Mouse (Mus musculus): Measurements from ENCODE around the gene Hils1. TPM values are rescaled to one million over a fixed set of nuclear protein-coding genes. Genes with fewer than 3 reads are reported as not detected.
A peak's percentile ranks its signal among the peaks of the same experiment; 100 is the strongest.

The Hils1 gene
- polyA plus RNA-seq, 1 experiment from 2014 or later: not detected

DNA sequence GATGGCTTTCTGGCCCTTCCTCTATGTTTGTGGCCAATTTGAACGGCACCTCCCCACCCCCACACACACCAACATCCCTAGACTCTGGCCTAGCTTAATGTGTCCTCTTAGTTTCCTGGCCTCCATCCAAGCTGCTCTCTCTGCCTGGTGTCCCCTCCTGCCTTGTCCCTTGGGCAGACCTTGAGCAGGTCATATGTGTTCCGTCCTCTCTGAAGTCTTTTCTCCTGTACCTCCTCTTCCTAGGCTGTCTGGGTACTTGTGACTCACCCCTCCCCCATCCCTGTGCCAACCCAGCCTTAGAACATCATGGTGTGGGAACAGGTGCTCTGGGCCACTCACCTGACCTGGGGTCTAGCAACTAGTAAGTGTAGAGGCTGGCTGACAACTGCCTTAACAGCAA, 7.6 kb downstream of the Hils1 start:
- peaks cover 12% of the 10 kb centered on the region for H3K4me1 ChIP-seq (replicated peaks; ENCODE audit: control insufficient read depth, insufficient read depth, low read length)
- no peak overlapping the region for H3K27ac ChIP-seq (ENCODE audit: low read depth, low read length)
- 78% methylated on average over 2 of the region's 2 CpGs for WGBS
- no peaks in the 10 kb centered on the region for H3K36me3 ChIP-seq (ENCODE audit: control insufficient read depth, insufficient read depth, low read length)
- H3K27me3 ChIP-seq (replicated peaks; ENCODE audit: control insufficient read depth, insufficient read depth, low read length): peaks cover 2% of the 10 kb centered on the region; the same call in 1 of the 2 replicates
- H3K9ac ChIP-seq (ENCODE audit: low read depth, low read length): no peak overlapping the region
- DNase-seq (ENCODE audit: low spot score) (no peak), ATAC-seq (replicated peaks; ENCODE audit: low FRiP score) (no peak)
- H3K4me3 ChIP-seq (ENCODE audit: low read depth, low read length): no peak overlapping the region
- no peaks in the 10 kb centered on the region for H3K9me3 ChIP-seq (ENCODE audit: control insufficient read depth, low read length)
- H3K4me2 ChIP-seq: no peak overlapping the region

DNA sequence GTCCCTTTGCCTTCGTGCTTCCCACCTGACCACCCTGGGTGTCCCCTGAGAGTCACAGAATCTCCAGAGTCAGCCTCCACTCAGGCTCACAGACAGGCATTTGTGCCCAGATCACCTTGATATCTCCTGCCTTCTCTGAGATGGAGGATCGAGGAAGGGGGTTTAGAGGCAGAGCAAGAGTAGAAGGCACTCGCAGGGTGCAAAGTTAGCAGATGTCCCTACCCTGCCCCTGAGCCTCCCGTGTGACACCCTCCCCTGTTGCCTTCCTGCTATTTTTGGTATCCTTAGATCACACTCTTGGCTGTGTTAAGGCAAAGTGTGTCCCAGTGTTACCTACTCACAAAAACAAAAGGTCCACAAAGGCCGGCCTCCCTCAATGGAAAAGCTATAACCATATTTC, 8.8 kb downstream of the Hils1 start, which contains the start of gene Sgca:
Sgca (minus strand) TSS at position 129 of the 400 bp plus-strand sequence.
- H3K4me1 ChIP-seq (replicated peaks; ENCODE audit: control insufficient read depth, insufficient read depth, low read length): peaks cover 12% of the 10 kb centered on the region
- DNase-seq (ENCODE audit: low spot score) (no peak), ATAC-seq (replicated peaks; ENCODE audit: low FRiP score) (no peak)
- no peak within 1 kb of the TSS for H3K4me2 ChIP-seq
- no peaks in the 10 kb centered on the region for H3K36me3 ChIP-seq (ENCODE audit: control insufficient read depth, insufficient read depth, low read length)
- no peak within 1 kb of the TSS for H3K9ac ChIP-seq (ENCODE audit: low read depth, low read length)
- no peaks in the 10 kb centered on the region for H3K9me3 ChIP-seq (ENCODE audit: control insufficient read depth, low read length)
- H3K27ac ChIP-seq (ENCODE audit: low read depth, low read length): no peak within 1 kb of the TSS
- no peak within 1 kb of the TSS for H3K4me3 ChIP-seq (ENCODE audit: low read depth, low read length)
- 70% methylated on average over 5 of the region's 5 CpGs for WGBS
- H3K27me3 ChIP-seq (replicated peaks; ENCODE audit: control insufficient read depth, insufficient read depth, low read length): peaks cover 2% of the 10 kb centered on the region; the same call in 1 of the 2 replicates

DNA sequence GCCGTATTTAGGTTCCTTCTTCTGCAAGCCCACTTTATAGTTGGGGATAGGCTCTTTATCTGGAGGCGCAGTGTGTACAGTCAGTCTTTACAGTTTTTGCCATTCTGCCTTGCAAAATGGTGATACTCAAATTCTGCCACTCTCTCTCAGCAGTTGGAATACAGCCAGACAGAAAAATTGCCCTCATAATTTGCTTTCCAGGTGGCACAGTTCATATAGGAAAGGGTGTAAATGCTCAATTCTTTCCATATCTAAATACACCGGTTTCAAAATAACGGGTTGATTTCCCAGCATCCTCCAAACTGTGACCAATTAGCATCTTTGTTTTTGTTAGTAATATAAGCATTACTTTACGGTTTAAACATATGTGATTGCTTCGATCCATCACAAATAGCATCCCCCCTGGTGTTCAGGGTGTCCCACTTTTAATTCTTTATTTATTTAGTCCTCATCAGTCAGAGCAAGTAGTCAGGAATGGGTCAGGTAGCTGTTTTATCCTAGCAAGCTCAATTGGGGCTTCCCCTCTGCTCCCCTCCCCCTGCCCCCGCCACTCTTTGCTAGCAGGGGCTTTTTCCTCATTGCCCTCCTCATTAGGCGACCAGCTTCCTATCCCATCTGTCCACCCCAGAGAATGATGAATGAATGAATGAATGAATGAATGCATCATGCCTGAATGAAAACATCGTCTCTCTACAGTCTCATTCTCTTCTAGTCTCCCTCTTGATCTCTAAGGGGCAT, 11.0 kb downstream of the Hils1 start:
- DNase-seq (ENCODE audit: low spot score): no peak
- H3K9me3 ChIP-seq (ENCODE audit: control insufficient read depth, low read length): no peaks in the 10 kb centered on the region
- H3K4me3 ChIP-seq (ENCODE audit: low read depth, low read length): peak overlapping the region; percentile 31; the same call in 1 of the 2 replicates
- peak overlapping the region; percentile 66 for H3K4me2 ChIP-seq
- H3K27me3 ChIP-seq (replicated peaks; ENCODE audit: control insufficient read depth, insufficient read depth, low read length): no peaks in the 10 kb centered on the region
- WGBS: 49% methylated on average over 9 of the region's 9 CpGs
- no peaks in the 10 kb centered on the region for H3K36me3 ChIP-seq (ENCODE audit: control insufficient read depth, insufficient read depth, low read length)
- H3K27ac ChIP-seq (ENCODE audit: low read depth, low read length): 0 out of 2 replicates have a peak overlapping the region, but pooled peaks have one; percentile 13
- H3K4me1 ChIP-seq (replicated peaks; ENCODE audit: control insufficient read depth, insufficient read depth, low read length): peaks cover 12% of the 10 kb centered on the region
- no peak for ATAC-seq (replicated peaks; ENCODE audit: low FRiP score)
- H3K9ac ChIP-seq (ENCODE audit: low read depth, low read length): no peak overlapping the region

DNA sequence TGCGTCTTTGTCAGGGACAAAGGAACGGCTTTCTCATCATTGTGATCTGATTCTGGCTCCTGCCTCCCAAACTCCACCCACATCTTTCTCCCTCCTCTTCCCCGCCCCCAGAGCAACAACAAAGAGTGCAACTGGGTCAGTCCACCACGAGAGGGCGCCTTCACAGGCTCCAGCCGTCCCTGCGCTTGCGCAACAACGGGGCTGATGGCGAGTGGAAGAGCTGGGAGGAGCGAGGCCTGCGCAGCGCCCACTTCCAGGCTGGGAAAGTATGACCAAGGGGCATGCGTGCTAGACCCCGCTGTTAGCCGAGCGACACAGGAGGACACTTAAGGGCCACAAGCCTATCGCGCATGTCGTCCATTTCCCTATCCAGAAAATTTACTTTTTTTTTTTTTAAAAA, 11.6 kb downstream of the Hils1 start:
- Histone ChIP-seq H3K27me3 (replicated peaks; ENCODE audit: control insufficient read depth, insufficient read depth, low read length) (no peaks in the 10 kb centered on the region), H3K9me3 (ENCODE audit: control insufficient read depth, low read length) (no peaks in the 10 kb centered on the region), H3K9ac (ENCODE audit: low read depth, low read length) (peak overlapping the region; percentile 12), H3K27ac (ENCODE audit: low read depth, low read length) (peak overlapping the region; percentile 73; the same call in 1 of the 2 replicates), H3K36me3 (ENCODE audit: control insufficient read depth, insufficient read depth, low read length) (no peaks in the 10 kb centered on the region), H3K4me2 (peak overlapping the region; percentile 66), H3K4me3 (ENCODE audit: low read depth, low read length) (peak overlapping the region; percentile 31; the same call in 1 of the 2 replicates), H3K4me1 (replicated peaks; ENCODE audit: control insufficient read depth, insufficient read depth, low read length) (peaks cover 12% of the 10 kb centered on the region)
- ATAC-seq (replicated peaks; ENCODE audit: low FRiP score): peak; percentile 88
- DNase-seq (ENCODE audit: low spot score): peak; percentile 93
- under 1% methylated on average over 20 of the region's 20 CpGs for WGBS

DNA sequence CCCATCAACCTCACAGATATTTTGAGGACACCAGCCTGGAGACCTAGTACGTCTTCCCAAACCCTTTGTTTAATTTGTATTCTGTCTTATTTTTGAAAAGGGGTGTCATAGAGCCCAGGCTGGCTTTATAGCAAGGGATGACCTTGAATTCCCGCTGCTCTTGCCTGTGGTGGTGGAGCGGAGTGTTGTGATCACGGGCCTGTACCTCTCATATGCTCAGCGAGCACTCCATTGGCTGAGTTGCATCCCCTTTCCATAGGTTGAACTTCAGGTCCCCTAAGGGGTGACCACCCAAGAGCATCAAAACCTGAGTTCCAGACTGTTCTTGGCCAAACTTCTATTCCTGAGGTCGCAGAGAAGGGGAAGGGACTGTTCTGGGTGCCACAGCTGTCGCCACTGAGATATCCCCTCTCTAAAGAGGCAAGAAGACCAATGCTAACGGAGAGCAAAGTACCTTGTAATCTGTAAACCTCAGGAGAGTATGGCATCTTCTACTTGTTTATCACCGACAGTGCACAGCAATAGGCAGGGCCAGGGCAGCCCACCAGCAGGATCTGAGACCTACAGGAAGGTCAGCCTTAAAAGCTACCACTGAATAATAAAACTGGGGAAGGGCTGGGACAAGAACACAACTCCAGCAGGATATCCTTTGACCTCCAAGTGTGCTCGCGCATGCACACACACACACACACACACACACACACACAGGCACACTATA, 12.2 kb downstream of the Hils1 start:
- Histone ChIP-seq H3K9ac (ENCODE audit: low read depth, low read length) (peak overlapping the region; percentile 12), H3K4me1 (replicated peaks; ENCODE audit: control insufficient read depth, insufficient read depth, low read length) (peaks cover 15% of the 10 kb centered on the region), H3K36me3 (ENCODE audit: control insufficient read depth, insufficient read depth, low read length) (no peaks in the 10 kb centered on the region), H3K27ac (ENCODE audit: low read depth, low read length) (peak overlapping the region; percentile 73), H3K9me3 (ENCODE audit: control insufficient read depth, low read length) (no peaks in the 10 kb centered on the region), H3K4me3 (ENCODE audit: low read depth, low read length) (peak overlapping the region; percentile 31; the same call in 1 of the 2 replicates), H3K27me3 (replicated peaks; ENCODE audit: control insufficient read depth, insufficient read depth, low read length) (no peaks in the 10 kb centered on the region), H3K4me2 (peak overlapping the region; percentile 66)
- DNase-seq (ENCODE audit: low spot score) (no peak), ATAC-seq (replicated peaks; ENCODE audit: low FRiP score) (peak; percentile 80)
- 65% methylated on average over 11 of the region's 11 CpGs for WGBS

DNA sequence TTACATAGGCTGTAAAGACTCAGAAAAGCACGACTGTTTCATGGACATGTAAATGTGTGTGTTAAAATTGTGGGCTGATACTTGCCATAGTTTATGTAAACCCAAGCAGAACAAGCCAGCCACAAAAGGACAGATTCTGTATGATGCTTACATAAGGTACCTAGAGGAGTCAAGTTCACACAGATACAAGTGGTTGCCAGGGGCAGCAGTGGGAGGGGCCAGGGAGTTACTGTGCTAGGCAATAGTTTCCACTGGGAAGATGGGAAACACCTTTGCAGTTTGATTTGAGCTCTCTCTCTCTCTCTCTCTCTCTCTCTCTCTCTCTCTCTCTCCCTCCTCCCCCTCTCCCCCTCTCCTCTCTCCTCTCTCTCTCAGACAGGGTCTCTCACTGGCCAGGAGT, 17.7 kb downstream of the Hils1 start:
- WGBS: 50% methylated on average over 1 of the region's 1 CpGs
- Histone ChIP-seq H3K27me3 (replicated peaks; ENCODE audit: control insufficient read depth, insufficient read depth, low read length) (no peaks in the 10 kb centered on the region), H3K4me2 (no peak overlapping the region), H3K9me3 (ENCODE audit: control insufficient read depth, low read length) (no peaks in the 10 kb centered on the region), H3K4me1 (replicated peaks; ENCODE audit: control insufficient read depth, insufficient read depth, low read length) (peaks cover 39% of the 10 kb centered on the region), H3K4me3 (ENCODE audit: low read depth, low read length) (no peak overlapping the region), H3K36me3 (ENCODE audit: control insufficient read depth, insufficient read depth, low read length) (no peaks in the 10 kb centered on the region), H3K27ac (ENCODE audit: low read depth, low read length) (no peak overlapping the region), H3K9ac (ENCODE audit: low read depth, low read length) (no peak overlapping the region)
- DNase-seq (ENCODE audit: low spot score) (no peak), ATAC-seq (replicated peaks; ENCODE audit: low FRiP score) (no peak)

DNA sequence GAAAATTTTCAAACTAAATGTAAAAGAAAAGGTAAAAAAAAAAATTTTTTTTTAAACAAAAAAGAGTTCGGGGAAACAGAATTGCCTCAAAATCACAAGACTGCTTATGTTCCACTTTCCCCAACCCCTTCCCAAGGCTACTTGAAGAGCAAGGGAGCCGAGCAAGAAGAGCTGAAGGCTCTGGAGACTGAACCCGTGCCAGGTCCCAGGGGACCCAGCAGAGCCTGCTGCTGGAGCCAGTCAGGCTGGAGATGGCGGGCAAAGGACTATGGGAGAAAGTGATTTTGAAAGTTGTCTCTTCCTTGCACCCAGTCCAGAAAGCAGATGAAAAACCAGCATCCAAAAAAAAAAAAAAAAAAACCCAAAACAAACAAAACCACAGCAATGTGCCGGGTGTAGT, 18.4 kb downstream of the Hils1 start:
- DNase-seq (ENCODE audit: low spot score) (no peak), ATAC-seq (replicated peaks; ENCODE audit: low FRiP score) (no peak)
- no peaks in the 10 kb centered on the region for H3K27me3 ChIP-seq (replicated peaks; ENCODE audit: control insufficient read depth, insufficient read depth, low read length)
- no peaks in the 10 kb centered on the region for H3K9me3 ChIP-seq (ENCODE audit: control insufficient read depth, low read length)
- no peak overlapping the region for H3K4me3 ChIP-seq (ENCODE audit: low read depth, low read length)
- H3K36me3 ChIP-seq (ENCODE audit: control insufficient read depth, insufficient read depth, low read length): no peaks in the 10 kb centered on the region
- no peak overlapping the region for H3K4me2 ChIP-seq
- no peak overlapping the region for H3K9ac ChIP-seq (ENCODE audit: low read depth, low read length)
- WGBS: 73% methylated on average over 5 of the region's 5 CpGs
- peaks cover 44% of the 10 kb centered on the region for H3K4me1 ChIP-seq (replicated peaks; ENCODE audit: control insufficient read depth, insufficient read depth, low read length)
- no peak overlapping the region for H3K27ac ChIP-seq (ENCODE audit: low read depth, low read length)

DNA sequence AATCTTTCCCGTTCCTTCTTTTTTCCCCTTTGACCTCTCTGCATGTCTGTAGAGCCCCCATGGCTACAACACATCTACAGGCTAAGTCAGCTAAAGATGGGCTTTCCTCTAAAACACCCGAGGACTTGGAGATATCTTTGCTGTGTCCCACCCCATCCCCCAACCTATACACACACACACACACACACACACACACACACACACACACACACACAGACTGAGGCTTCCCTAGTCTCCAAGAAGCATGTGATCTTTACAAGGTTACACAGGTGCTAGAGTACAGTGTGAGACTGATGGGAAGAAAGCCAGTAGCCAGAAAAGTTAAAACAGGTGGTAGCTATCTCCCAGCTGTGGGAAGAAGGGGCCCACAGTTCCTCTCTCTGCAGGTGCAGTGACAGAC, 19.0 kb downstream of the Hils1 start:
- Histone ChIP-seq H3K27me3 (replicated peaks; ENCODE audit: control insufficient read depth, insufficient read depth, low read length) (no peaks in the 10 kb centered on the region), H3K27ac (ENCODE audit: low read depth, low read length) (no peak overlapping the region), H3K9ac (ENCODE audit: low read depth, low read length) (no peak overlapping the region), H3K4me3 (ENCODE audit: low read depth, low read length) (no peak overlapping the region), H3K36me3 (ENCODE audit: control insufficient read depth, insufficient read depth, low read length) (no peaks in the 10 kb centered on the region), H3K4me1 (replicated peaks; ENCODE audit: control insufficient read depth, insufficient read depth, low read length) (peaks cover 44% of the 10 kb centered on the region), H3K4me2 (no peak overlapping the region), H3K9me3 (ENCODE audit: control insufficient read depth, low read length) (no peaks in the 10 kb centered on the region)
- DNase-seq (ENCODE audit: low spot score) (no peak), ATAC-seq (replicated peaks; ENCODE audit: low FRiP score) (no peak)
- 55% methylated on average over 2 of the region's 2 CpGs for WGBS

All from liver, embryonic 11.5 days (tissue).